Mouse (Mus musculus) E14TG2a.4 (cell line): ENCODE measurements around the gene Shld1.

Experiments used
- CTCF ChIP-seq: conservative IDR thresholded peaks from 2 replicates; pipeline ENCODE4 v1.5.1; 2014; ENCODE audit warnings: low read length
- NANOG ChIP-seq: IDR thresholded peaks from 2 replicates; pipeline ENCODE4 v1.6.1; 2014; ENCODE audit warnings: borderline replicate concordance, low read length, mixed read lengths

DNA sequence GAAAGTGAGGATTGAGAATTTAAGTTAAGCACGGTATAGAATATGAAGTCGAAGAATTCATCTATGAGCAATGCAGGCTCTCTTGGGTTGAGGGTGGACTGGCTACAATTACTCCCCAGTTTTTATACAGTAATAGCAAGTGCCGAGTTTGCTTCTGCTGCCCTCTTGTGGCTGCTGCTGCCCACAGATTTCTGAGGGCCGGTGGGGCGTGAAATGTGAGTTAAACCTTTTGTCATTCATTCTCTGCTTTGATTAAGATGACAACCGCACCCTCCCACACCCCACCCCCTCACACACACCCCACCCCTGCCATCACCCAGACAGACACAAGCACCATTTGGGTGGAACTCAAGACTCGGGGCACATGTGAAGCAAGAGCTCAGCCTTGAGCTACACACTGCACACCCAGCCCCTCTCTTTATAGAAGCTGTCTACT lies 14.7 kb downstream of the Shld1 start:
- TF ChIP-seq CTCF (peak; percentile 29), NANOG (no peak)
